Mouse (Mus musculus): ENCODE measurements around the gene Samt4. TPM values are rescaled to one million over a fixed set of nuclear protein-coding genes. Genes with fewer than 3 reads are reported as not detected.
"Not testable (repeated sequence)": the region's sequence is repeated elsewhere in the genome, so short reads cannot be mapped to it uniquely, and the experiment has no call there.

Samt4 gene
- polyA plus RNA-seq (2015; fragmentation: Nextera tagmentation; extraction: Ambion mirVana) = not detected in 2 replicates

- Histone ChIP-seq H3K27ac (ENCODE audit: low read length) (no peak within 1 kb of the TSS), H3K4me2 (ENCODE audit: low read depth, low read length) (no peak within 1 kb of the TSS), H3K9me3 (ENCODE audit: control insufficient read depth, low read length) (no peaks in the 10 kb centered on the region), H3K9ac (ENCODE audit: low read depth, low read length) (no peak within 1 kb of the TSS), H3K36me3 (ENCODE audit: control insufficient read depth, insufficient read depth, low read length) (no peaks in the 10 kb centered on the region), H3K27me3 (replicated peaks; ENCODE audit: control insufficient read depth, insufficient read depth, low read length) (no peaks in the 10 kb centered on the region), H3K4me3 (ENCODE audit: low read length) (no peak within 1 kb of the TSS), H3K4me1 (ENCODE audit: control insufficient read depth, insufficient read depth, low read length) (no peaks in the 10 kb centered on the region)
- ATAC-seq = no peak
Observed at GRCm38 (mm10) chrX:154481702-154482101, at the start of gene Samt4. Gene Samt4 (plus strand): TSS chrX:154482002.

- H3K27me3 ChIP-seq (replicated peaks; ENCODE audit: control insufficient read depth, insufficient read depth, low read length); H3K36me3 ChIP-seq (ENCODE audit: control insufficient read depth, insufficient read depth, low read length); H3K4me1 ChIP-seq (ENCODE audit: control insufficient read depth, insufficient read depth, low read length); ATAC-seq; H3K4me3 ChIP-seq (ENCODE audit: low read length); H3K27ac ChIP-seq (ENCODE audit: low read length); H3K9ac ChIP-seq (ENCODE audit: low read depth, low read length); H3K4me2 ChIP-seq (ENCODE audit: low read depth, low read length); H3K9me3 ChIP-seq (ENCODE audit: control insufficient read depth, low read length): not testable (repeated sequence)
Observed at GRCm38 (mm10) chrX:154443696-154444095, 38.1 kb upstream of the Samt4 start.

DNA sequence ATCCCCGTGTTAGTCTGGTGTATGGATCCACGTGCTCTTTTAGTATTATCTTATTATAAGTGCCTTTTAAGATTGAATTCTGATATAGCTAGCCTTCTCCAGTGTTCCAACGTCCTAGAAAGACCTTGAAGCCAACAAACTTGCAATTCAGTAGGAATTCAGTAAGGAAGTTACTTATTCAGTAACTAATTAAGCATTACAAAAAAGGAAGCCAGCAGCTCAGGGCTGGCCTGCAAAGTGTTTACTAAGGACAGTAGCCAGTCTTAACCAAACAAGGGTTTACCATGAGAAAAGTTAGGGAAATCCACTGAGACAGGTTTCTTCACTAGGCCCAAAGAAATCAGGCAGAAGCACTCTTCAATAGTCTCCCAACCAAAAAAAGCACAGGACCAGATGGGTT lies 13.4 kb upstream of the Samt4 start:
- H3K9me3 ChIP-seq (ENCODE audit: control insufficient read depth, low read length); H3K9ac ChIP-seq (ENCODE audit: low read depth, low read length); H3K4me1 ChIP-seq (ENCODE audit: control insufficient read depth, insufficient read depth, low read length); H3K27ac ChIP-seq (ENCODE audit: low read length); H3K4me3 ChIP-seq (ENCODE audit: low read length); H3K36me3 ChIP-seq (ENCODE audit: control insufficient read depth, insufficient read depth, low read length); H3K27me3 ChIP-seq (replicated peaks; ENCODE audit: control insufficient read depth, insufficient read depth, low read length); ATAC-seq; H3K4me2 ChIP-seq (ENCODE audit: low read depth, low read length): not testable (repeated sequence)
- WGBS = 68% methylated on average over 3 of the region's 3 CpGs

Other genes starting within 250 kb of the Samt4 start
- gene 4930524N10Rik, start 138.6 kb upstream of the Samt4 start, polyA plus RNA-seq (2015; fragmentation: Nextera tagmentation; extraction: Ambion mirVana) = not detected in 2 replicates
- not detected in 2 replicates for gene Samt2, start 97.4 kb downstream of the Samt4 start, polyA plus RNA-seq (2015; fragmentation: Nextera tagmentation; extraction: Ambion mirVana)